Mouse (Mus musculus) lung, adult 2 months (tissue): ENCODE results near the gene Acoxl. TPM values are rescaled to one million over a fixed set of nuclear protein-coding genes. Genes with fewer than 3 reads are reported as not detected.
A peak's percentile ranks its signal among the peaks of the same experiment; 100 is the strongest.

Source experiments
- DNase-seq: peaks from one replicate; pipeline ENCODE4 v3.0.0; 2022
- H3K4me1 ChIP-seq: fragments of 200-500 bp; 2 replicates; pipeline ENCODE4 v1.6.1; 2011; ENCODE audit warnings: low read length; ENCODE audit not compliant: control insufficient read depth, insufficient read depth
- H3K4me3 ChIP-seq: fragments of 200-500 bp; replicated peaks from 2 replicates; pipeline ENCODE3; 2011; ENCODE audit warnings: low read depth, mild to moderate bottlenecking, control low read depth, low read length; ENCODE audit errors: extremely low read depth
- CTCF ChIP-seq: fragments of 200-500 bp; IDR thresholded peaks from 2 replicates; pipeline ENCODE4 v1.5.1; 2011; ENCODE audit warnings: mild to moderate bottlenecking, low read length, control low read depth; ENCODE audit not compliant: insufficient read depth
- POLR2A ChIP-seq: fragments of 200-500 bp; IDR thresholded peaks from 2 replicates; pipeline ENCODE4 v1.6.1; 2011; ENCODE audit warnings: low read depth, mild to moderate bottlenecking, control low read depth, low read length, borderline replicate concordance; ENCODE audit errors: extremely low read depth
- WGBS: fragments of 180-500 bp; shearing (Covaris S2); methylation state at CpG from one replicate; pipeline ENCODE4 v1.1.7; 2018; 5-methylcytosine and 5-hydroxymethylcytosine counted together
- polyA plus RNA-seq: library from polyadenylated mRNA; depleted of rRNA; stranded (reverse); fragments of >200 nt; gene quantifications from 2 replicates; pipeline ENCODE4 v1.2.3, GENCODE M21; 2012; rRNA removed

The Acoxl gene
- polyA plus RNA-seq, result 40.9 and 52.4 TPM in 2 replicates

DNA sequence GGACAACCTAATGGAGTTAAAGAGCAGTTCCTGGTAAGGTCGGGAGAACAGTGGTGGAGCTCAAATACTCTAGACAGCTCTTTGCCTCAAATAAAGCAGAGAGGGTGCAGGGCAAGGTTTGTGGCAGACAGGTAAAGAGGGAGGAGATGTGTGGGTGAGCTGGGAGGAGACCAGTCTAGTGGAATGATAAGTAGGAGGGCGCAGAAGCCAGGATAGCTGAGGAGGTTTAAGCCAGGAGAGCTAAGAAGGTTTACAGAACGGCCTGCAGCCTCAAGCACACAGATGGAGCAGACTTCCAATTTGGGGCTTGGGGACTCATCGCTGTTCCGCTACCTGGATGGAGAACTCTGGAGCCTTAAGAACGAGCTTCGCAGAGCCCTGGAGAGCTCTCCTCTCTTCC lies at the start of gene Acoxl:
Gene Acoxl, plus strand, starts transcription at position 301 of the 400 bp plus-strand sequence.
- no peak for TF ChIP-seq CTCF
- peak; percentile 6; the same call in 1 of the 2 replicates for TF ChIP-seq POLR2A
- Histone ChIP-seq H3K4me3 (peak within 1 kb of the TSS; percentile 55), H3K4me1 (no peaks in the 10 kb centered on the region)
- no peak for DNase-seq
- 64% methylated on average over 7 of the region's 7 CpGs for WGBS

GRCm38 (mm10) chr2:127789138-127789537 lies 49.5 kb upstream of the Acoxl start:
- no peak for DNase-seq
- peak overlapping the region; percentile 66 for H3K4me3 ChIP-seq
- TF ChIP-seq CTCF (no peak), POLR2A (no peak)
- H3K4me1 ChIP-seq, result 0 out of 2 replicates have a peak, but pooled peaks cover 2% of the 10 kb centered on the region
- 5% methylated on average over 11 of the region's 11 CpGs for WGBS

GRCm38 (mm10) chr2:127789651-127790270 lies 48.9 kb upstream of the Acoxl start:
- Histone ChIP-seq H3K4me3 (no peak overlapping the region), H3K4me1 (0 out of 2 replicates have a peak, but pooled peaks cover 2% of the 10 kb centered on the region)
- DNase-seq, result no peak
- WGBS, result 40% methylated on average over 9 of the region's 9 CpGs
- no peak for TF ChIP-seq CTCF
- no peak for TF ChIP-seq POLR2A

GRCm38 (mm10) chr2:127791919-127792603 lies 46.6 kb upstream of the Acoxl start, which contains the start of gene Mtln:
Gene Mtln (minus strand): TSS chr2:127792488.
- DNase-seq, result peak; percentile 84
- TF ChIP-seq CTCF (no peak), POLR2A (peak; percentile 89; the same call in 1 of the 2 replicates)
- Histone ChIP-seq H3K4me3 (peak within 1 kb of the TSS; percentile 62), H3K4me1 (0 out of 2 replicates have a peak, but pooled peaks cover 2% of the 10 kb centered on the region)
- 2% methylated on average over 37 of the region's 37 CpGs for WGBS

DNA sequence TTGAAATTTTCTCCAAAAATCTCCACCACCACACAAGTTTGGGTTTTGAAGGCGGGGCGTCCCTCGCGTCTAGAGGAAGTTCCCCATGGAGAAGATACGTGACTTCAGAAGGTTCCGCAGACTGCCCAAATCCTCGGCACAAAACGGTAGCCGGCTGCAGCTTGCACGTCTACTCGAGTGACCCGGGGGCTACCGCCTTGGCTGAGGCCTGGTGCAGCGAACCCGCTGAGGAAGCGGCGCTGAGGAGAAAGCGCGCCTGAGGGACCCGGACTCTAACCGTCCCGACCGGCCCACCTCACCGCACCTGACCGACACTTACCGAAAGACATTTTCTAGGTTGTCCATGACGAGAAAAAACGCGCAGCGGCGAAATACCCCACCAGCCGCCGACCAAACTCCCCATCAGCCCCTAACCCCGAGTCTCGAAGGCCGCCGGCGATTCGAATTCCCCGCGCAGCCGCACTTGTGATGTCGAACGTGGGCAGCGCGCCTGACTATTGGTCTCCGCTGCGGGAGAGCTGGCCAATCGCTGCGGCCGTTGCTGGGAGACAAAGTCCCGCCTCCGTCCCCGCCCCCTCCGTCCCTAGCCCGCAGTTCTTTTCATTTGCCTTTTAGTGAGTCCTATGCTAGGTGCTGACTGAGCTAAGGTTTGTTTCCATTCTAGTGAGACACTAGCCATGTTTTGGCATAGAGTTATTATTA lies 7.1 kb upstream of the Acoxl start, which contains the start of gene Bub1:
Gene Bub1, minus strand, starts transcription at position 465 of the 702 bp plus-strand sequence.
- Histone ChIP-seq H3K4me3 (peak within 1 kb of the TSS; percentile 63), H3K4me1 (no peaks in the 10 kb centered on the region; the same call in 1 of the 2 replicates)
- TF ChIP-seq CTCF (no peak), POLR2A (no peak)
- DNase-seq, result peak; percentile 90
- WGBS, result under 1% methylated on average over 56 of the region's 56 CpGs

DNA sequence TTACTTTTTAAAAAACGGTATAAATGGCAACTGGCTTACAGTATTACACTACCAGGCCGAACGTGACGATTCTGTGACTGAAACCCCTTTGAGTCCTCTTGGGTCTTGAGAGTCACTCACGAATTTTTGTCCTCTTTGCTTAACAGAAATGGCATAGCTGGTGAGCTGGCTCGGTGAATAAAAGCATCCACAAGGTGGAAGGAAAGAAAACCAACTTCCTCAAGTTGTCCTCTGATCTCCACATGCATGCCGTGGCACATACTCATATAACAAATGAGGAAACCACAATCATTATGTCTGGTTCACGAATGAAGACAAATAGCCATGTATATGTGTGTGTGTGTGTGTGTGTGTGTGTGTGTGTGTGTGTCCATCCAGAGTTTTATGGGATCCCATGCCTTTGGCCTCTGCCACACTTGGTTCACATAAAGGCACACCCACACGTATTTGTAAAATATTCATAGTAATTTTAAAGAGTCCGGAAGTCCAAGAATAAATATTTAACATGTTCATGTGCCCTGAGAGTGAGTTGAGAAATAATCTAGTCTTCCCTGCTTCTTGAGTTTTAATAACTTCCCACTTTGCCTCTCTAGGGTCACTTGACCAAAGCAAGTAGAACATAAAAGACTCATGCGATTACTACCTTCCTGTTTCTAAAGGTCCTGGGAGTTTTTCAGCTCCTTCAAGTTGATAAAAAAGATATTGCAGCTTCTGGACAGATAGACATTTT lies 6.4 kb upstream of the Acoxl start:
- H3K4me3 ChIP-seq, result peak overlapping the region; percentile 50
- 15% methylated on average over 11 of the region's 11 CpGs for WGBS
- H3K4me1 ChIP-seq, result no peaks in the 10 kb centered on the region; the same call in 1 of the 2 replicates
- TF ChIP-seq POLR2A, result no peak
- no peak for TF ChIP-seq CTCF
- DNase-seq, result no peak

DNA sequence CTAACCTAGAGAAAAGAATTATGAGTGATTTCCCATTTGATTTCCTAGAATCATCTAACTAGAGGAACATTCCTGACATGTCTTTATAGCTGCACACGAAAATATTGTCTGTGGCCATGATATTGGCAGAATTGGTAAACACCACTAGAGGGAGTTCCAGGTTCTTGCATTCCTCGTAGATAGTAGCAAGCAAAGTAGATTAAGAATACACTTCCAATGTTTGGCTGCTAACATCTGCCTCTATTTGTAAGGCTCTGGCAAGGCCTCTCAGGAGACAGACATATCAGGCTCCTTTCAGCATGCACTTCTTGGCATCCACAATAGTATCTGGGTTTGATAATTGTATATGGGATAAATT lies 5.9 kb upstream of the Acoxl start:
- Histone ChIP-seq H3K4me1 (no peaks in the 10 kb centered on the region; the same call in 1 of the 2 replicates), H3K4me3 (no peak overlapping the region)
- TF ChIP-seq CTCF, result no peak
- TF ChIP-seq POLR2A, result no peak
- DNase-seq, result no peak
- 11% methylated on average over 2 of the region's 2 CpGs for WGBS

DNA sequence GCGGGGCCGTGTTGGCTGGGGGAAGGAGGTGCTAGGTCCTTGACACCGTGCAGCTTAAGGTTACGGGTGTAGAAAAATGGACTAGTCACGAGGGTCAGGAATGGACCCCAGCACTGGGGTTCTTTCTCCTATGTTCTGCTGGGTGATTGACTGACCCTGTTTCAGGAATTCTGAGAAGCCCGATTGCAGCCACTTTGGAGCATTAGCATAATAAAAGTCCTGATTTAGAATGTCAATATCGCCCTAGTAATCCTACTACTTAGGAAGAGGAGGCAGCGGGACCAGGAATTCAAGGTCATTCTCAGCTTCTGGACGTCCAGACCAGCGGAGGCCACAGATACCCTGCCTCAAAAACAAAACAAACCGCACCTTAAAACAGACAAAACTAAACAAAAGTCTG lies 749 bp downstream of the Acoxl start:
- DNase-seq, result no peak
- Histone ChIP-seq H3K4me3 (peak overlapping the region; percentile 55), H3K4me1 (no peaks in the 10 kb centered on the region)
- WGBS, result 21% methylated on average over 11 of the region's 11 CpGs
- TF ChIP-seq POLR2A, result no peak
- no peak for TF ChIP-seq CTCF

DNA sequence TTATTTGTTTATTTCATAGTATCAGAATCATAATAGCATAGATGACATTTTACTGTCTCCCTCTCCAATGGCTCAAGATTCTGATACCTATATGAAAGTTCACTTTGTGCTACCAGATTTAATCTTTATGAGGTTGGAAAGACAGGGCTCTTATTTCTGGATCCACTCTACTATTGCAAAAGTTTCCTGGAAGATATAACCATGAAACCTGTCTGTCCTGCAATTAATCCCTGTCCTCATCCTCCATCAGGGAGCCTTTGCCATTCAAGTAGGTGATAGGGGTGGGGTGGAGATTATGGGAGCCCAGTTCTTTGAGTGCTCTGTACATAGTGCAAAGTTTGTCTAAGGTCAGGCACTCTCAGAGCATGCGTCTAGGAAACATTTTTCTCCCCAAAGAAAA lies 2.7 kb downstream of the Acoxl start:
- WGBS, result 76% methylated on average over 1 of the region's 1 CpGs
- no peak for TF ChIP-seq CTCF
- H3K4me1 ChIP-seq, result peaks cover 2% of the 10 kb centered on the region; the same call in 1 of the 2 replicates
- H3K4me3 ChIP-seq, result no peak overlapping the region
- no peak for DNase-seq
